Mouse (Mus musculus) limb, embryonic 14.5 days (tissue): Measurements from ENCODE around the gene Hbb-bh2. TPM values are rescaled to one million over a fixed set of nuclear protein-coding genes. Genes with fewer than 3 reads are reported as not detected.
A peak's percentile ranks its signal among the peaks of the same experiment; 100 is the strongest.

Source experiments
- ATAC-seq: fragments of 200-750 bp; cut with Nextera tagmentation; 2 replicates; pipeline ENCODE4 v1.8.0; 2017; ENCODE audit warnings: low read depth, moderate number of reproducible peaks, moderate TSS enrichment; ENCODE audit not compliant: low FRiP score
- DNase-seq: peaks from one replicate; pipeline ENCODE4 v3.0.0-alpha.2; 2015; ENCODE audit warnings: low spot score
- H3K27ac ChIP-seq: fragments of 300-500 bp; sonication (generic); replicated peaks from 2 replicates; pipeline ENCODE4 v1.5.1; 2014; ENCODE audit warnings: low read depth, mild to moderate bottlenecking, low read length, moderate library complexity, mixed read lengths
- H3K27me3 ChIP-seq: fragments of 300-500 bp; sonication (generic); 2 replicates; pipeline ENCODE4 v1.6.1; 2014; ENCODE audit warnings: low read length, mixed read lengths; ENCODE audit not compliant: control insufficient read depth, insufficient read depth
- H3K36me3 ChIP-seq: fragments of 300-500 bp; sonication (generic); 2 replicates; pipeline ENCODE4 v1.6.1; 2014; ENCODE audit warnings: mild to moderate bottlenecking, low read length, moderate library complexity, mixed read lengths; ENCODE audit not compliant: control insufficient read depth, insufficient read depth
- H3K4me1 ChIP-seq: fragments of 300-500 bp; sonication (generic); 2 replicates; pipeline ENCODE4 v1.6.1; 2014; ENCODE audit warnings: antibody characterized with exemption, low read length, mixed read lengths; ENCODE audit not compliant: control insufficient read depth, insufficient read depth
- H3K4me2 ChIP-seq: fragments of 300-500 bp; sonication (generic); replicated peaks from 2 replicates; pipeline ENCODE4 v1.6.1; 2014; ENCODE audit warnings: low read depth, mild to moderate bottlenecking, low read length, moderate library complexity; ENCODE audit not compliant: severe bottlenecking
- H3K4me3 ChIP-seq: fragments of 300-500 bp; sonication (generic); replicated peaks from 2 replicates; pipeline ENCODE4 v1.5.1; 2014; ENCODE audit warnings: low read length
- H3K9ac ChIP-seq: fragments of 300-500 bp; sonication (generic); 2 replicates; pipeline ENCODE4 v1.6.1; 2014; ENCODE audit warnings: mild to moderate bottlenecking, low read depth, low read length, moderate library complexity; ENCODE audit not compliant: severe bottlenecking
- H3K9me3 ChIP-seq: fragments of 300-500 bp; sonication (generic); 2 replicates; pipeline ENCODE4 v1.6.1; 2016; ENCODE audit warnings: low read length; ENCODE audit not compliant: control insufficient read depth
- POLR2A ChIP-seq: fragments of 200-500 bp; IDR thresholded peaks from 2 replicates; pipeline ENCODE4 v1.8.0; 2012; ENCODE audit warnings: inconsistent platforms, mild to moderate bottlenecking, moderate library complexity, borderline replicate concordance; ENCODE audit not compliant: insufficient read depth, insufficient read length; ENCODE audit errors: extremely low read depth
- WGBS: fragments of 180-500 bp; shearing (Covaris S2); extraction: QIAGEN DNeasy Blood & Tissue Kit; methylation state at CpG from one replicate; pipeline ENCODE4 v1.1.7; 2014; 5-methylcytosine and 5-hydroxymethylcytosine counted together
- polyA plus RNA-seq, 2 experiments: library from polyadenylated mRNA; depleted of rRNA in 1 of 2; stranded (reverse) in 1 of 2; unstranded in 1 of 2; fragments of >200 nt; fragmentation: Nextera tagmentation in 1 of 2; extraction: Ambion mirVana in 1 of 2; gene quantifications; 2 replicates each; pipeline versions ENCODE4 v1.2.1 to v1.2.3; 2012 to 2014

Gene Hbb-bh2
- polyA plus RNA-seq (2012; rRNA removed) (not detected in 2 replicates), polyA plus RNA-seq (2014; fragmentation: Nextera tagmentation; extraction: Ambion mirVana) (not detected in 2 replicates)

DNA sequence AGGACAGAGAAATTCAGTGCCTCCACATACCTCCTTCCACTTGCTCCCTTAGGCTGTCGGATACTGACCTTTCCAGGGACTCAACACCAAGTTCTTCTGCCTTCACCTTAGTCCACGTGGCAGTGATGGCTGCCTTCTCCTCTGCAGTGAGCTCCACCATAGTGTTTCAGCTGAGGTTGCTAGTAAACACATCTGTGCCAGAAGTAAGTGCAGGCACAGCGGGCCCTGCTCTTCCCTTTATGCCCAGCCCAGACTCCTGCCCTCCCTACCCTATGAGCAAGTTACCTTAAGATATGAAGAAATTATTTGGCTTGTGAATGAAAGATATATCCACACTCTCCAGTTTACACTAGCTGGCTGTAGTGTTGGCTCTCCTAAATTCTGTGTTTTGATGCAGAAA is at the start of gene Hbb-bh2:
Gene Hbb-bh2, minus strand, starts transcription at position 253 of the 400 bp plus-strand sequence.
- ATAC-seq (no peak), DNase-seq (no peak)
- Histone ChIP-seq H3K9me3 (no peaks in the 10 kb centered on the region), H3K4me3 (no peak within 1 kb of the TSS), H3K4me1 (no peaks in the 10 kb centered on the region), H3K27me3 (no peaks in the 10 kb centered on the region), H3K27ac (no peak within 1 kb of the TSS), H3K36me3 (no peaks in the 10 kb centered on the region), H3K9ac (no peak within 1 kb of the TSS), H3K4me2 (no peak within 1 kb of the TSS)
- 77% methylated on average over 3 of the region's 3 CpGs for whole genome bisulfite sequencing
- TF ChIP-seq POLR2A, result no peak

DNA sequence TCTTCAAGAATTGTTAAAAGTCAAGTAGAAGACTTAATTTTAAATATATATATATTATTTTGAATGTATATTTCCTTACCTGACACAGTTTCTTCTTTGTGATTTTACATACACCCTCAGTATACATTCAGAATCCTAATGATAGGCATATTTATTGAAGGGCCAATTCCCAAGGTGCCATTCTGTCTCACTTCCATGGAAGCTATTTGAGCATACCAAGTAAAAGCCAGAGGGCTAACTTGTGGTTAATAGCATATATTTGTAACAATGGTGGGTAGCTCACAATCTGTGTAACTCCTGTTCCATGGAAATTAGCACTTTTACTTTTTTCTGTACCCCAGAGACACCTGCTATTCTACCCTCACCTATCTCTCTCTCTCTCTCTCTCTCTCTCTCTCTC is 45.8 kb upstream of the Hbb-bh2 start, which contains the start of gene Olfr66:
Gene Olfr66, minus strand, starts transcription at position 101 of the 400 bp plus-strand sequence.
- TF ChIP-seq POLR2A, result no peak
- H3K4me3 ChIP-seq, result no peak within 1 kb of the TSS
- H3K36me3 ChIP-seq, result no peaks in the 10 kb centered on the region
- H3K4me2 ChIP-seq, result no peak within 1 kb of the TSS
- H3K4me1 ChIP-seq, result no peaks in the 10 kb centered on the region
- no peaks in the 10 kb centered on the region for H3K9me3 ChIP-seq
- H3K27ac ChIP-seq, result no peak within 1 kb of the TSS
- DNase-seq (no peak), ATAC-seq (no peak)
- no peaks in the 10 kb centered on the region for H3K27me3 ChIP-seq
- H3K9ac ChIP-seq, result no peak within 1 kb of the TSS

DNA sequence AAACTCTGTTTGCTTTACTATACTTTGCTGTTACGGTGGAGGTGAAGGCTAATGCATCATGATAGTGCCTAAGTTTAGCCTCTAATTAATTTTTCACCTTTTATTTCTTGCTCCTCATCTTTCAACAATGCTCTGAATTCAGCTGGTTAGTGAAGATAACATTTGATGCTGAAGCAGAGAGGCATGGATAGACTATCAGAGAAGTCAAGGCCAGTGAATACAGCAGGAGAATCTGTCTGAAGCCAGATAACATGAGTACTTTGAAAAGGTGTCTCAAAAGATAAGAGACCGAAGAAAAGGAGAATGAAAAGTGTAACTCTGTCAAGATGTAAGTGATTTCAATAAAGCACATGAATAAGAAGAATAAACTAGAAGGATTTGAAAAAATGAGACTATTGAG is 36.8 kb upstream of the Hbb-bh2 start:
- Histone ChIP-seq H3K27me3 (no peaks in the 10 kb centered on the region), H3K4me2 (no peak overlapping the region), H3K9me3 (no peaks in the 10 kb centered on the region), H3K4me1 (no peaks in the 10 kb centered on the region), H3K36me3 (no peaks in the 10 kb centered on the region), H3K27ac (no peak overlapping the region), H3K9ac (no peak overlapping the region), H3K4me3 (no peak overlapping the region)
- no peak for TF ChIP-seq POLR2A
- WGBS, result 83% methylated on average over 2 of the region's 2 CpGs
- DNase-seq, result no peak
- no peak for ATAC-seq

DNA sequence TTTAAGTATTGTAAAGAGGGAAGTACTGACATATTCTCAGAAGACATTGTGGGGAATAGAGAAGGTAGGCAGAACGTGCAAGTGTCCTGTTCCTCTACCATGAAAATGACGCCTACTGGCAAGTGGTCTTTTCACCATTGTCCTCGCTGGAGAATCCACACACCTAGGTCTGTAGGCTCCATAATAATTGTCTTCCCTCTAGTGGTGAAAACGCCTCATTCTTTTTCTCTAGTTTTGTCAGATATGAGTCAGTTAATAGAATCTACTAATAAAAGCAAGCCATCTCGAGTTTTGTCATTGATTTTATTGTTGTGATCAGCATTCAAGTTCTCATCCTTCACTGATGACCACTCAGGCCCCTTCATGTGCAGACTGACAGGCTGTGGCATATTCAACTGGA is 34.1 kb upstream of the Hbb-bh2 start:
- ATAC-seq (no peak), DNase-seq (no peak)
- Histone ChIP-seq H3K9me3 (no peaks in the 10 kb centered on the region), H3K27me3 (no peaks in the 10 kb centered on the region), H3K4me1 (no peaks in the 10 kb centered on the region), H3K4me2 (no peak overlapping the region), H3K9ac (no peak overlapping the region), H3K36me3 (no peaks in the 10 kb centered on the region), H3K27ac (no peak overlapping the region), H3K4me3 (no peak overlapping the region)
- 48% methylated on average over 5 of the region's 5 CpGs for WGBS
- no peak for TF ChIP-seq POLR2A

DNA sequence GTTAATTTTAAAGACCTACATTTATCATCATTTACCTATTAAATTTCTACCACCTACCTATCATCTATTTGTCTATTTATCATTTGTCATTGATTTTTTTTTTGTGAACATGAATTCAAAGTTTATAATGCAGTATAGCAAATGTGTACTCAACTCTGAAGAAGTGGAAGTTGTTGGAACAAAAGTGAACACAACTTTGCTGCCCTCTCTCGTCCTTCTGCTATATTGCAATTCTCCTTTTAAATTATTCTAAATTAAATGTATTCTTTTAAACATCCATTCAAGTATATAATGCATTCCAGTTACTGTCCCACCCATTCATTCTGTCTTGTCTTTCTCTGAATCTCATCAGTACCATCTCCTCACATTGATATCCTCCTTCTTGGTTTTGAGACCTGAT is 32.7 kb upstream of the Hbb-bh2 start:
- no peak for TF ChIP-seq POLR2A
- Histone ChIP-seq H3K9ac (no peak overlapping the region), H3K4me1 (no peaks in the 10 kb centered on the region), H3K36me3 (no peaks in the 10 kb centered on the region), H3K9me3 (no peaks in the 10 kb centered on the region), H3K4me2 (no peak overlapping the region), H3K27ac (no peak overlapping the region), H3K27me3 (no peaks in the 10 kb centered on the region), H3K4me3 (no peak overlapping the region)
- WGBS, result 2% methylated on average over 1 of the region's 1 CpGs
- DNase-seq (peak; percentile 19), ATAC-seq (no peak)

DNA sequence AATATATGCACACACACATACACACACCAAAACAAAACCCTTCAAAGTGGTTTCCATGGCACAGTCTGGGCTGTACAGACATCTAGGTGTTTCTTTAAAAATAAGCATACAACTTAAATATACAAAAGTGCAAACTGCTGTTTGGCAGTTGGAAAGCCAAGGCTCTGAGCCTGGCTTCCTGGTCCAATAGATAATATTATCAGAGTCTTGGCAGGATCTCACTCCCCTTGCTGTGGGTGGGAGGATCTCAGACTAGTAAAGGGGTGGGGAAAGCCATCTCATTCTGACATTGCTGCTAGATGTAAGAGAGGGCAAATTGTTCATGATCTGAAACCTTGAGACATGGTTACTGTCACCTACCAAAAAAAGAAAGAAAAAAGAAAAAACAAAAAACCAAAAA is 30.3 kb upstream of the Hbb-bh2 start:
- ATAC-seq, result no peak
- H3K4me3 ChIP-seq, result no peak overlapping the region
- no peak for DNase-seq

More for the DNA sequence above, 30.3 kb upstream of the Hbb-bh2 start:
- H3K9me3 ChIP-seq, result no peaks in the 10 kb centered on the region
- no peaks in the 10 kb centered on the region for H3K4me1 ChIP-seq
- H3K36me3 ChIP-seq, result no peaks in the 10 kb centered on the region
- no peaks in the 10 kb centered on the region for H3K27me3 ChIP-seq
- TF ChIP-seq POLR2A, result no peak
- H3K27ac ChIP-seq, result no peak overlapping the region
- no peak overlapping the region for H3K9ac ChIP-seq
- no peak overlapping the region for H3K4me2 ChIP-seq
